Mouse (Mus musculus): ENCODE measurements around the gene Srp54c. TPM values are rescaled to one million over a fixed set of nuclear protein-coding genes. Genes with fewer than 3 reads are reported as not detected.

Srp54c gene
- total RNA-seq, 2 experiments from 2014 or later = 34.4 to 41.0 TPM

DNA sequence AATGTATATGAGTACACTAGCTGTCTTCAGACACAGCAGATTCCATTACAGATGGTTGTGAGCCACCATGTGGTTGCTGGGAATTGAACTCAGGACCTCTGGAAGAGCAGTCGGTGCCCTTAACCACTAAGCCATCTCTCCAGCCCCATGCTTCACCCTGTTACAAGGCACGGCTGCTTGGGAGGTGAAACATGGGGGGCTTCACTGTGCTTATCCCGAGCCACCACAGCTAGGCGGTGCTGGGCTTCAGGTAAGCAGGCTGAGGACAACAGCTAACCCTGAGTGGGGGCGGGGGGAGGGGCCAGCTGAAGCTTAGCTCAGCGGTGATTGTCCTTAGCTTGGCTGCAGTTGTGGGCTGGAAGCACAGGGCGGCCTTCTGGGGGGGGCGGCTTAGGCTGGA is 79.5 kb downstream of the Srp54c start:
- intact Hi-C loops (cut with DNase I) = no loop called here
- no peak for DNase-seq

DNA sequence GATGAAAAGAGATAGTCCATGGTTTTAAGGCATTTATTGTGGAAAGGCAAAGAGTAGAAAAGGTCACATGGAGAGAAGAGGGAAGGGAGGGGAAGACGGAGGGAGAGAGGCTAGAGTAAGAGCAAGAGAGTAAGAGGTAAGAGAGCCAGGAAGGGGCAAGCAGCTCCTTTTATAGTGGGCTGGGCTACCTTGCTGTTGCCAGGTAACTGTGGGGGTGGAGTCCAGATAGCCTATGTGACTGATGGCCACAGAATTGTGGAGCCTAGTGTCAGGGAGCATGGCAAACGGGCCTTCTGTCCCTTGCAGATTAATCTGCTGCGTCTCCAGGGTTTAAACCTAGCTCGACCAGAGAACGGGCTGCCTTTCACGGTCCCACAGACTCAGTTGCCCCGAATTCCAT is 81.9 kb downstream of the Srp54c start:
- intact Hi-C loops (cut with DNase I) = loop anchor here (10.0 kb wide), 2 partner anchors 83 to 523 kb away; partner anchors contain the start of gene Brms1l

More for the DNA sequence above, 81.9 kb downstream of the Srp54c start:
- no peak for DNase-seq

Other genes with a start within 250 kb of the Srp54c start
- not detected for gene Gm20403, start 243.6 kb upstream of the Srp54c start, total RNA-seq (2021)
- gene Baz1a, start 215.8 kb upstream of the Srp54c start, total RNA-seq (2021) = 1 to 10 TPM; 3.9 to 4.0 TPM
- gene 2700097O09Rik, start 150.1 kb upstream of the Srp54c start, total RNA-seq (2021) = 10 to 100 TPM; 12.6 to 13.8 TPM
- gene Srp54a, start 149.9 kb upstream of the Srp54c start, total RNA-seq (2021) = 100 to 1,000 TPM; 108 to 111 TPM
- 10 to 100 TPM; 32.6 to 47.0 TPM for gene Fam177a, start 105.7 kb upstream of the Srp54c start, total RNA-seq (2021)
- 10 to 100 TPM; 52.7 to 56.2 TPM for gene Srp54b, start 75.1 kb upstream of the Srp54c start, total RNA-seq (2021)
- gene 1700047I17Rik2, start 30.6 kb upstream of the Srp54c start, total RNA-seq (2021) = 10 to 100 TPM in 1 of 2 experiments, 1 to 10 TPM in 1; 1.8 to 13.0 TPM
- gene 1110008L16Rik, start 69.4 kb downstream of the Srp54c start, total RNA-seq (2021) = 10 to 100 TPM in 1 of 2 experiments, 1 to 10 TPM in 1; 9.5 to 12.7 TPM
- 10 to 100 TPM; 15.5 to 20.5 TPM for gene Ppp2r3c, start 72.8 kb downstream of the Srp54c start, total RNA-seq (2021)
- 100 to 1,000 TPM; 173 to 183 TPM for gene Psma6, start 154.1 kb downstream of the Srp54c start, total RNA-seq (2021)

All from left cerebral cortex, postnatal 4 days (tissue).